Mouse (Mus musculus) hindbrain, embryonic 16.5 days (tissue): Measurements from ENCODE around the gene Trp53bp1. TPM values are rescaled to one million over a fixed set of nuclear protein-coding genes. Genes with fewer than 3 reads are reported as not detected.

Source experiments
- ATAC-seq: fragments of 200-750 bp; cut with Nextera tagmentation; 2 replicates; pipeline ENCODE4 v1.8.0; 2017; ENCODE audit warnings: moderate TSS enrichment, moderate library complexity
- H3K27ac ChIP-seq: fragments of 300-500 bp; sonication (generic); 2 replicates; pipeline ENCODE4 v1.5.1; 2014; ENCODE audit warnings: low read depth, mild to moderate bottlenecking, control low read depth, low read length, moderate library complexity
- H3K27me3 ChIP-seq: fragments of 300-500 bp; sonication (generic); replicated peaks from 2 replicates; pipeline ENCODE4 v1.6.1; 2014; ENCODE audit warnings: low read length; ENCODE audit not compliant: control insufficient read depth, insufficient read depth
- H3K36me3 ChIP-seq: fragments of 300-500 bp; sonication (generic); 2 replicates; pipeline ENCODE4 v1.6.1; 2014; ENCODE audit warnings: mild to moderate bottlenecking, low read length, moderate library complexity, mixed read lengths; ENCODE audit not compliant: control insufficient read depth, insufficient read depth
- H3K4me1 ChIP-seq: fragments of 300-500 bp; sonication (generic); 2 replicates; pipeline ENCODE4 v1.6.1; 2014; ENCODE audit warnings: low read depth, low read length; ENCODE audit not compliant: control insufficient read depth, insufficient read depth
- H3K4me2 ChIP-seq: fragments of 300-500 bp; sonication (generic); 2 replicates; pipeline ENCODE4 v1.6.1; 2014; ENCODE audit warnings: mild to moderate bottlenecking, low read length, control low read depth, moderate library complexity
- H3K4me3 ChIP-seq: fragments of 300-500 bp; sonication (generic); 2 replicates; pipeline ENCODE4 v1.5.1; 2014; ENCODE audit warnings: mild to moderate bottlenecking, low read length, control low read depth, moderate library complexity
- H3K9ac ChIP-seq: fragments of 300-500 bp; sonication (generic); 2 replicates; pipeline ENCODE4 v1.6.1; 2014; ENCODE audit warnings: low read depth, mild to moderate bottlenecking, control low read depth, low read length, moderate library complexity
- H3K9me3 ChIP-seq: fragments of 300-500 bp; sonication (generic); 2 replicates; pipeline ENCODE4 v1.6.1; 2014; ENCODE audit warnings: mild to moderate bottlenecking, low read length, moderate library complexity; ENCODE audit not compliant: control insufficient read depth
- WGBS: fragments of 180-500 bp; shearing (Covaris S2); extraction: QIAGEN DNeasy Blood & Tissue Kit; methylation state at CpG from one replicate; pipeline ENCODE4 v1.1.7; 2014; 5-methylcytosine and 5-hydroxymethylcytosine counted together
- polyA plus RNA-seq: library from polyadenylated mRNA; unstranded; fragments of >200 nt; fragmentation: Nextera tagmentation; extraction: Ambion mirVana; gene quantifications from 2 replicates; pipeline ENCODE4 v1.2.1, GENCODE M21; 2015

The Trp53bp1 gene
- polyA plus RNA-seq, 1 experiment from 2014 or later: 134 TPM

GRCm38 (mm10) chr2:121170980-121171742, 100.0 kb downstream of the Trp53bp1 start, which contains the start of gene Zscan29:
TSS of gene Zscan29 (minus strand) at chr2:121171125.
- H3K4me2 ChIP-seq: peak within 1 kb of the TSS; percentile 91
- peak within 1 kb of the TSS; percentile 67 for H3K4me3 ChIP-seq
- peak within 1 kb of the TSS; percentile 89 for H3K27ac ChIP-seq
- ATAC-seq: peak; percentile 99
- peak within 1 kb of the TSS; percentile 83 for H3K9ac ChIP-seq
- H3K9me3 ChIP-seq: no peaks in the 10 kb centered on the region
- H3K27me3 ChIP-seq: no peaks in the 10 kb centered on the region
- H3K4me1 ChIP-seq: peaks cover 22% of the 10 kb centered on the region
- H3K36me3 ChIP-seq: peaks cover 9% of the 10 kb centered on the region
- WGBS: under 1% methylated on average over 64 of the region's 66 CpGs

- Histone ChIP-seq H3K9me3 (no peaks in the 10 kb centered on the region), H3K4me1 (peaks cover 22% of the 10 kb centered on the region), H3K4me2 (peak within 1 kb of the TSS; percentile 91), H3K27me3 (no peaks in the 10 kb centered on the region), H3K27ac (peak within 1 kb of the TSS; percentile 89), H3K9ac (peak within 1 kb of the TSS; percentile 83), H3K4me3 (peak within 1 kb of the TSS; percentile 67), H3K36me3 (peaks cover 13% of the 10 kb centered on the region)
- peak; percentile 75 for ATAC-seq
- WGBS: under 1% methylated on average over 38 of the region's 38 CpGs
Observed at GRCm38 (mm10) chr2:121170481-121170971, 100.7 kb downstream of the Trp53bp1 start, which contains the start of gene Tubgcp4. TSS of gene Tubgcp4 (plus strand) at chr2:121170654.

GRCm38 (mm10) chr2:121169902-121170301, 101.3 kb downstream of the Trp53bp1 start:
- H3K27ac ChIP-seq: peak overlapping the region; percentile 18; the same call in 1 of the 2 replicates
- H3K9ac ChIP-seq: peak overlapping the region; percentile 83
- no peaks in the 10 kb centered on the region for H3K9me3 ChIP-seq
- no peak for ATAC-seq
- 7% methylated on average over 9 of the region's 9 CpGs for WGBS
- H3K36me3 ChIP-seq: peaks cover 12% of the 10 kb centered on the region
- H3K27me3 ChIP-seq: no peaks in the 10 kb centered on the region
- peak overlapping the region; percentile 67 for H3K4me3 ChIP-seq
- H3K4me2 ChIP-seq: peak overlapping the region; percentile 91
- H3K4me1 ChIP-seq: peaks cover 22% of the 10 kb centered on the region

- peak overlapping the region; percentile 33; the same call in 1 of the 2 replicates for H3K9ac ChIP-seq
- H3K36me3 ChIP-seq: peaks cover 12% of the 10 kb centered on the region
- peaks cover 22% of the 10 kb centered on the region for H3K4me1 ChIP-seq
- no peak for ATAC-seq
- H3K27ac ChIP-seq: no peak overlapping the region
- H3K4me2 ChIP-seq: peak overlapping the region; percentile 91
- no peaks in the 10 kb centered on the region for H3K27me3 ChIP-seq
- no peaks in the 10 kb centered on the region for H3K9me3 ChIP-seq
- 55% methylated on average over 4 of the region's 4 CpGs for WGBS
- peak overlapping the region; percentile 67 for H3K4me3 ChIP-seq
Observed at GRCm38 (mm10) chr2:121169173-121169572, 102.0 kb downstream of the Trp53bp1 start.

- no peak overlapping the region for H3K27ac ChIP-seq
- H3K4me3 ChIP-seq: no peak overlapping the region
- H3K4me2 ChIP-seq: no peak overlapping the region
- H3K9me3 ChIP-seq: no peaks in the 10 kb centered on the region
- no peak overlapping the region for H3K9ac ChIP-seq
- no peaks in the 10 kb centered on the region for H3K4me1 ChIP-seq
- no peaks in the 10 kb centered on the region for H3K27me3 ChIP-seq
- ATAC-seq: no peak
- H3K36me3 ChIP-seq: peaks cover 11% of the 10 kb centered on the region
- WGBS: 85% methylated on average over 3 of the region's 3 CpGs
Observed at GRCm38 (mm10) chr2:121153100-121153499, 118.1 kb downstream of the Trp53bp1 start.

- Histone ChIP-seq H3K9me3 (no peaks in the 10 kb centered on the region), H3K4me3 (no peak overlapping the region), H3K27me3 (no peaks in the 10 kb centered on the region), H3K4me2 (no peak overlapping the region), H3K36me3 (peaks cover 11% of the 10 kb centered on the region), H3K9ac (no peak overlapping the region), H3K27ac (no peak overlapping the region), H3K4me1 (no peaks in the 10 kb centered on the region)
- 89% methylated on average over 5 of the region's 5 CpGs for WGBS
- no peak for ATAC-seq
Observed at GRCm38 (mm10) chr2:121149679-121150078, 121.5 kb downstream of the Trp53bp1 start.

Other genes with a start within 250 kb of the Trp53bp1 start
- 0.06 and 0.56 TPM in 2 replicates for gene Epb42, start 234.3 kb downstream of the Trp53bp1 start, polyA plus RNA-seq
- 0.16 and 0.35 TPM in 2 replicates for gene Tgm5, start 185.6 kb downstream of the Trp53bp1 start, polyA plus RNA-seq
- not detected in 2 replicates for gene Tgm7, start 161.6 kb downstream of the Trp53bp1 start, polyA plus RNA-seq
- gene Adal, start 131.0 kb downstream of the Trp53bp1 start, polyA plus RNA-seq: 25.2 and 25.6 TPM in 2 replicates
- gene Lcmt2, start 130.8 kb downstream of the Trp53bp1 start, polyA plus RNA-seq: 18.1 and 18.5 TPM in 2 replicates
- 38.3 and 45.0 TPM in 2 replicates for gene Tubgcp4, start 100.8 kb downstream of the Trp53bp1 start, polyA plus RNA-seq
- 6.9 and 7.0 TPM in 2 replicates for gene Zscan29, start 100.3 kb downstream of the Trp53bp1 start, polyA plus RNA-seq
- 29.6 and 46.5 TPM in 2 replicates for gene Map1a, start 18.2 kb upstream of the Trp53bp1 start, polyA plus RNA-seq
- 22.6 and 23.2 TPM in 2 replicates for gene Ppip5k1, start 84.0 kb upstream of the Trp53bp1 start, polyA plus RNA-seq
- 137 and 165 TPM in 2 replicates for gene Ckmt1, start 86.3 kb upstream of the Trp53bp1 start, polyA plus RNA-seq
- gene Strc, start 115.8 kb upstream of the Trp53bp1 start, polyA plus RNA-seq: 0.03 and 0.04 TPM in 2 replicates
- gene Pdia3, start 142.4 kb upstream of the Trp53bp1 start, polyA plus RNA-seq: 379 and 403 TPM in 2 replicates
- 3.5 and 3.6 TPM in 2 replicates for gene Catsper2, start 142.4 kb upstream of the Trp53bp1 start, polyA plus RNA-seq
- gene Ell3, start 172.9 kb upstream of the Trp53bp1 start, polyA plus RNA-seq: 2.4 and 3.0 TPM in 2 replicates
- gene Serf2, start 177.8 kb upstream of the Trp53bp1 start, polyA plus RNA-seq: 254 and 262 TPM in 2 replicates
- gene Hypk, start 181.9 kb upstream of the Trp53bp1 start, polyA plus RNA-seq: 99.2 and 122 TPM in 2 replicates
- gene Serinc4, start 185.4 kb upstream of the Trp53bp1 start, polyA plus RNA-seq: 0.95 and 1.2 TPM in 2 replicates
- gene Mfap1b, start 202.7 kb upstream of the Trp53bp1 start, polyA plus RNA-seq: 68.2 and 71.2 TPM in 2 replicates
- 28.4 and 28.6 TPM in 2 replicates for gene Mfap1a, start 235.3 kb upstream of the Trp53bp1 start, polyA plus RNA-seq
- gene Wdr76, start 235.3 kb upstream of the Trp53bp1 start, polyA plus RNA-seq: 3.2 TPM in 2 replicates